Mouse (Mus musculus) ES-E14 (cell line): ENCODE results near the gene Znhit6.

ENCODE experiments used
- CHD2 ChIP-seq: IDR thresholded peaks from 2 replicates; pipeline ENCODE4 v1.6.1; 2014; ENCODE audit warnings: mild to moderate bottlenecking, low read depth, low read length, inconsistent platforms
- HCFC1 ChIP-seq: IDR thresholded peaks from 2 replicates; pipeline ENCODE4 v1.6.1; 2012; ENCODE audit warnings: low read length, inconsistent platforms, borderline replicate concordance; ENCODE audit not compliant: insufficient read depth
- MAFK ChIP-seq: IDR thresholded peaks from 2 replicates; pipeline ENCODE4 v1.6.1; 2014; ENCODE audit warnings: mild to moderate bottlenecking, low read depth, low read length, inconsistent platforms; ENCODE audit not compliant: insufficient read depth
- ZNF384 ChIP-seq: IDR thresholded peaks from 2 replicates; pipeline ENCODE4 v1.6.1; 2012; ENCODE audit warnings: low read depth, low read length, inconsistent platforms

GRCm38 (mm10) chr3:145601345-145601744 lies 25.3 kb downstream of the Znhit6 start:
- TF ChIP-seq ZNF384 (no peak), HCFC1 (no peak), CHD2 (no peak), MAFK (no peak)
